Mouse (Mus musculus) testis, adult 2 months (tissue): ENCODE measurements around the gene Fignl1.

Source experiments
- CTCF ChIP-seq: fragments of 200-500 bp; IDR thresholded peaks from 2 replicates; pipeline ENCODE4 v1.5.1; 2012; ENCODE audit warnings: low read depth, mild to moderate bottlenecking, inconsistent platforms, low read length, moderate library complexity; ENCODE audit not compliant: control insufficient read depth, insufficient read depth, insufficient replicate concordance
- POLR2A ChIP-seq: fragments of 200-500 bp; IDR thresholded peaks from 2 replicates; pipeline ENCODE4 v1.6.1; 2012; ENCODE audit warnings: low read depth, mild to moderate bottlenecking, inconsistent platforms, low read length, moderate library complexity; ENCODE audit not compliant: control insufficient read depth

DNA sequence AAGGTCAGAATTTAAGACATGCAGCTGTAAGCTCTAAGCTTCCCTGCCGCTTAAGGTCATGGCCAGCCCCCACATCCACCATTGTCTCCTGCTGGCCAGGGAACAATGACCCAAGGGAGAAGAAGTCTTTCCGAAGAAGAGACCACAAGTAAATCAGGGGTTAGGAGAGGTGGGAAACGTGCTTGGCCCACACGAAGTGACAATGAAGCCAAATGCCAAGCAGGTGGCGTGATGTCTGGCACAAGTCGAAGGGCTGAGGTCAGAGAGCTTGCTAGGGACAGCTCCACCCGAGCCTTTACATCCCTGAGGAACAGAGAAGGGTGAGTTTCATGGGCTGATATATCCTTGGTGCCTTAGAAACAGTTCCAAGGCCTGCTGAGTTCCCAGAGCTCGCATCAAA, 36.3 kb upstream of the Fignl1 start:
- TF ChIP-seq CTCF: no peak
- no peak for TF ChIP-seq POLR2A
